Mouse (Mus musculus) C2C12 (cell line): ENCODE data around the gene Gm12169. TPM values are rescaled to one million over a fixed set of nuclear protein-coding genes. Genes with fewer than 3 reads are reported as not detected.

Source experiments
- H3K27me3 ChIP-seq: one replicate; pipeline ENCODE4 v1.6.1; 2011; ENCODE audit not compliant: control insufficient read depth, insufficient read depth, insufficient read length
- H3K36me3 ChIP-seq: one replicate; pipeline ENCODE4 v1.6.1; 2011; ENCODE audit not compliant: control insufficient read depth, insufficient read depth
- H3K4me3 ChIP-seq: one replicate; pipeline ENCODE4 v1.5.1; 2011; ENCODE audit warnings: mild to moderate bottlenecking, control low read depth; ENCODE audit not compliant: poor library complexity, insufficient read depth, severe bottlenecking
- H3K79me2 ChIP-seq: one replicate; pipeline ENCODE4 v1.6.1; 2011; ENCODE audit not compliant: control insufficient read depth, insufficient read depth
- H3K79me3 ChIP-seq: one replicate; pipeline ENCODE4 v1.6.1; 2011; ENCODE audit warnings: low read depth, control low read depth
- H3ac ChIP-seq: one replicate; pipeline ENCODE3; 2011; ENCODE audit warnings: low read depth; ENCODE audit not compliant: control insufficient read depth, insufficient read length
- CEBPB ChIP-seq: IDR thresholded peaks from one replicate; pipeline ENCODE4 v1.6.1; 2011; ENCODE audit warnings: low read depth, mild to moderate bottlenecking, control low read depth, moderate library complexity
- CTCF ChIP-seq: IDR thresholded peaks from one replicate; pipeline ENCODE4 v1.5.1; 2011; ENCODE audit not compliant: control insufficient read depth, insufficient read depth, insufficient read length
- FOSL1 ChIP-seq: IDR thresholded peaks from one replicate; pipeline ENCODE4 v1.8.0; 2011; ENCODE audit warnings: mild to moderate bottlenecking, low read length; ENCODE audit not compliant: poor library complexity, insufficient read depth, severe bottlenecking
- MAX ChIP-seq: IDR thresholded peaks from one replicate; pipeline ENCODE4 v1.6.1; 2011; ENCODE audit warnings: mild to moderate bottlenecking, control low read depth
- MYOD1 ChIP-seq: IDR thresholded peaks from one replicate; pipeline ENCODE4 v1.6.1; 2011; ENCODE audit warnings: low read depth; ENCODE audit not compliant: control insufficient read depth, insufficient read length
- MYOG ChIP-seq: IDR thresholded peaks from one replicate; pipeline ENCODE4 v1.6.1; 2011; ENCODE audit not compliant: control insufficient read depth, insufficient read length; ENCODE audit errors: extremely low read depth
- USF1 ChIP-seq: IDR thresholded peaks from one replicate; pipeline ENCODE4 v1.6.1; 2011; ENCODE audit warnings: low read depth, mild to moderate bottlenecking, control low read depth, moderate library complexity
- polyA plus RNA-seq: library from polyadenylated mRNA; unstranded; fragments of >200 nt; fragmentation: generic; extraction: Trizol; gene quantifications from one replicate; pipeline ENCODE4 v1.2.1, GENCODE M21; 2012; ENCODE audit warnings: missing spikeins

Gene Gm12169
- polyA plus RNA-seq, 1 experiment = not detected

DNA sequence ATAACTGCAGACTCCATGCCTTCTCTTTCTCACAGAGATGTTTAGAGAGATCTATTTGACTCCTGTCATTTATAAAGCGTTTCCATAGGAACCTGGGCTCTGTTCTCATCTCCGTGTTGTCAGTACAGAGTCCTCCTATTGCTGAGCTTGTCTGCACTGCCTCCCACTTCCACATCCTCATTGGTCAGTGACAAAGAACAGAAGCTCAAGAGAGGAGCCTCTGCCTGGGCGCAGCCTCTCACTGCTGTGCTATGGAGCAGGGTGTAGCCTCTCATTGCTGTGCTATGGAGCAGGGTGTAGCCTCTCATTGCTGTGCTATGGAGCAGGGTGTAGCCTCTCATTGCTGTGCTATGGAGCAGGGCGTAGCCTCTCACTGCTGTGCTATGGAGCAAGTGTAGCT is 25.7 kb downstream of the Gm12169 start:
- Histone ChIP-seq H3ac (no peak overlapping the region), H3K4me3 (no peak overlapping the region), H3K79me2 (no peaks in the 10 kb centered on the region), H3K27me3 (no peaks in the 10 kb centered on the region), H3K79me3 (no peaks in the 10 kb centered on the region), H3K36me3 (no peaks in the 10 kb centered on the region)
- TF ChIP-seq USF1 (no peak), CTCF (no peak), MYOD1 (no peak), FOSL1 (no peak), MAX (no peak), MYOG (no peak), CEBPB (no peak)

DNA sequence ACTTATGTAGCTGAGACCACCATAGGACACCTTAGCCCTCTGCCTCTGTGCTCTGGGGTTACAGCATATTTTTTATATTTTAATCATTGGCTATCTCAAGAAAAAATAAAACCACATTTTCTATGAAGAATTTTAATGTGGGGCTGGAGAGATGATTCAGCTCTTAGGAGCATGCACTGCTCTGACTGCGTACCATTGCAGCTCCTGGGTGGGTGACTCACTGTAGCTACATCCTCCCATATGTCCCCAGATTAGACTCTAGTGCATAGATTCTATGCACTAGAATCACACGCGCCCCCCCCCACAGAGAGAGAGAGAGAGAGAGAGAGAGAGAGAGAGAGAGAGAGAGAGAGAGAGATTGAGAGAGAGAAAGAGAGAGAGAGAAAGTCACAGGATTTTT is 28.7 kb downstream of the Gm12169 start:
- Histone ChIP-seq H3K4me3 (no peak overlapping the region), H3K27me3 (no peaks in the 10 kb centered on the region), H3K79me2 (no peaks in the 10 kb centered on the region), H3K36me3 (no peaks in the 10 kb centered on the region), H3K79me3 (no peaks in the 10 kb centered on the region), H3ac (no peak overlapping the region)
- TF ChIP-seq MYOG = no peak
- TF ChIP-seq CTCF = no peak
- TF ChIP-seq MAX = no peak
- no peak for TF ChIP-seq FOSL1
- TF ChIP-seq MYOD1 = no peak
- no peak for TF ChIP-seq CEBPB
- no peak for TF ChIP-seq USF1

DNA sequence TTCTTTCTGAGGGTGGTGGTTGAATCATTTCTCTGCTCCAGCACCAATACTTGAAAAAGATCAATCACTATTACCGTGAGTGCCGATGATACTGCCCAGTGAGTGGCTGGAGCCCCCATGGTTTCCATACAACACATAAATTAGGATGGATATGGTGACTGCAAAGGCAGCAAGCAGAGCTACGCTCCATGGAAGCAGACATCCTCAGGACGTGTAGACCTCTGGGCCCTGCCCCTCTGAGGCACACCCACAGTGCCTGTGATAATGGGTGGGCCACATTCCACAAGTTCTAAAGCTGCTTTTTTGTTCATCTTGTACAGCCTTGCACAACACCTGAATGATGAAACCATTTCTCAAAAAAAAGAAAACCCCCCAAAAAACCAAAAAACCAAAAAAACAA is 37.1 kb downstream of the Gm12169 start:
- no peak overlapping the region for H3ac ChIP-seq
- TF ChIP-seq FOSL1 (no peak), MYOD1 (no peak), CTCF (no peak), CEBPB (no peak), USF1 (no peak), MAX (no peak), MYOG (no peak)
- no peaks in the 10 kb centered on the region for H3K79me2 ChIP-seq
- H3K79me3 ChIP-seq = no peaks in the 10 kb centered on the region
- H3K4me3 ChIP-seq = no peak overlapping the region
- H3K36me3 ChIP-seq = no peaks in the 10 kb centered on the region
- no peaks in the 10 kb centered on the region for H3K27me3 ChIP-seq

DNA sequence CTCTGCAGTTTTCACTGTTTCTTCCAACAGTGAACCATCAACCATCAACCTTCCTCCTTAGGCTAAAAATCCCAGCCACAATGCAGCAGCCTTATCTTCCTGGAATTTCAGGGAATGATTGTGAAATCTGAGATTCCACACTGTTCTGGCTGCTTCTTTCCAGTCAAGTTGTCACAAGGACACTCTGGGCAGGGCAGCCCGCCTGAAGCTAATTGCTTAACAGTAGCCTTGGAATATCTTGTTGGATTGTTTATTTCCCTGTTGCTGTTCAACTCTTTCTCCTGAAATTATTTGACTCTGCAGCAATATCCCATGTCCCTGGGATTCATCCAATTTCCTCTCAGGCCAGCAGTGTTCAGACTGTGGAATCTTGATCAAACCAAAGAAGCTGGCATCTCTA is 40.7 kb downstream of the Gm12169 start:
- no peaks in the 10 kb centered on the region for H3K79me2 ChIP-seq
- TF ChIP-seq CEBPB (no peak), CTCF (no peak), MAX (no peak), MYOD1 (no peak), USF1 (no peak), FOSL1 (no peak), MYOG (no peak)
- H3K4me3 ChIP-seq = no peak overlapping the region
- no peaks in the 10 kb centered on the region for H3K79me3 ChIP-seq
- no peak overlapping the region for H3ac ChIP-seq
- H3K27me3 ChIP-seq = no peaks in the 10 kb centered on the region
- no peaks in the 10 kb centered on the region for H3K36me3 ChIP-seq

DNA sequence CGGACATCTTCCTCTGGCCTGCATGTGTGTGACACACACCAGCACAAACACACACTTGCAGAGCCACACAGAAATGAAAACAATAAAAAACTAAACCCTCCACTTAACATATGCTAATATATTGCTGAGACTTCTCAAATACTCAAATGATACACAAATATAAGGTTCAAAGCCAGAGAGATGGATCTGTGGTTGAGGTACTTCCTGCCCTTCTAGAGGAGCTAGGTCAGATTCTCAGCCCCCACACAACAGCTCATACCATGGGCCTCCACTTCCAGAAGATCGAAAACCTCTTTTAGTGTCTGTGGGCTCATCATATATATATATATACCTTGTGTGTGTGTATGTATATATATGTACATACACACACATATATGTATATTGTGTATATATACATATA is 42.0 kb downstream of the Gm12169 start:
- TF ChIP-seq MAX (no peak), CTCF (no peak), FOSL1 (no peak), MYOG (no peak), MYOD1 (no peak), USF1 (no peak), CEBPB (no peak)
- Histone ChIP-seq H3K79me2 (no peaks in the 10 kb centered on the region), H3K36me3 (no peaks in the 10 kb centered on the region), H3K4me3 (no peak overlapping the region), H3ac (no peak overlapping the region), H3K79me3 (no peaks in the 10 kb centered on the region), H3K27me3 (no peaks in the 10 kb centered on the region)

DNA sequence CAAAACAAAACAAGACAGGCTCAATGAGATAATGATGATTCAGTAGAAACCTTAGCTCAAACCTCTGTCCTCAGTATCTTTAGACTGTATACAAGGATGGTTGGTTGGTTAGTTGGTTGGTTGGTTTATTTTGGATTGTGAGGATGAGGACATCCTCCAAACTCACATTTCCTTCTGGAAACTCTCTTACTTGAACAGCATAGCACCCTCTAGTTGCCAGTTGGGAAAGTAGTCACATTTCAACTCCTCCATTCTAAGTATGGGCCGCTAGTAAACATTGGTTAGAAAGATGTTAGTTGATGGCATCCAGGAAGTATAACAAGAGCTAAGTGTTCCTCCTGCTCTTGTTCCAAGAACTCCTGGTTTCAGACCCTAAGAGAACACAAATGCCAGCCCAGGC is 45.1 kb downstream of the Gm12169 start:
- Histone ChIP-seq H3ac (no peak overlapping the region), H3K4me3 (no peak overlapping the region), H3K79me2 (no peaks in the 10 kb centered on the region), H3K27me3 (no peaks in the 10 kb centered on the region), H3K79me3 (no peaks in the 10 kb centered on the region), H3K36me3 (no peaks in the 10 kb centered on the region)
- no peak for TF ChIP-seq CEBPB
- TF ChIP-seq FOSL1 = no peak
- no peak for TF ChIP-seq CTCF
- no peak for TF ChIP-seq MAX
- no peak for TF ChIP-seq MYOG
- no peak for TF ChIP-seq USF1
- no peak for TF ChIP-seq MYOD1
